Mouse (Mus musculus) liver, adult 2 months (tissue): Measurements from ENCODE around the gene Rtcb. TPM values are rescaled to one million over a fixed set of nuclear protein-coding genes. Genes with fewer than 3 reads are reported as not detected.

Experiments used
- DNase-seq: peaks from one replicate; pipeline ENCODE4 v3.0.0-alpha.2; 2011; ENCODE audit warnings: low read depth, low spot score; ENCODE audit errors: extremely low read depth
- H3K27ac ChIP-seq: fragments of 200-500 bp; replicated peaks from 2 replicates; pipeline ENCODE4 v1.5.1; 2012; ENCODE audit warnings: low read depth, mild to moderate bottlenecking, control low read depth, inconsistent platforms, low read length; ENCODE audit not compliant: insufficient read depth
- H3K27me3 ChIP-seq: fragments of 200-500 bp; 2 replicates; pipeline ENCODE4 v1.6.1; 2012; ENCODE audit warnings: mild to moderate bottlenecking, moderate library complexity, low read length, inconsistent platforms; ENCODE audit not compliant: control insufficient read depth, insufficient read depth
- H3K36me3 ChIP-seq: fragments of 200-500 bp; 2 replicates; pipeline ENCODE4 v1.6.1; 2012; ENCODE audit warnings: low read length, inconsistent platforms; ENCODE audit not compliant: control insufficient read depth, insufficient read depth
- H3K4me1 ChIP-seq: fragments of 200-500 bp; 2 replicates; pipeline ENCODE4 v1.6.1; 2011; ENCODE audit warnings: low read length; ENCODE audit not compliant: control insufficient read depth, insufficient read depth
- H3K4me3 ChIP-seq: fragments of 200-500 bp; 2 replicates; pipeline ENCODE4 v1.5.1; 2011; ENCODE audit warnings: low read depth, mild to moderate bottlenecking, control low read depth, low read length, moderate library complexity; ENCODE audit not compliant: insufficient read depth
- H3K79me2 ChIP-seq: fragments of 200-500 bp; 2 replicates; pipeline ENCODE4 v1.6.1; 2012; ENCODE audit warnings: inconsistent platforms, mild to moderate bottlenecking, low read length, moderate library complexity; ENCODE audit not compliant: control insufficient read depth, insufficient read depth
- H3K9ac ChIP-seq: fragments of 200-500 bp; 2 replicates; pipeline ENCODE4 v1.6.1; 2012; ENCODE audit warnings: low read depth, mild to moderate bottlenecking, control low read depth, inconsistent platforms, low read length
- CTCF ChIP-seq: fragments of 200-500 bp; IDR thresholded peaks from 2 replicates; pipeline ENCODE4 v1.5.1; 2011; ENCODE audit warnings: low read depth, low read length, control low read depth
- POLR2A ChIP-seq: fragments of 200-500 bp; IDR thresholded peaks from 2 replicates; pipeline ENCODE4 v1.6.1; 2011; ENCODE audit warnings: low read length, control low read depth; ENCODE audit not compliant: insufficient read depth; ENCODE audit errors: extremely low read depth
- WGBS: fragments of 180-500 bp; shearing (Covaris S2); methylation state at CpG from one replicate; pipeline ENCODE4 v1.1.7; 2018; 5-methylcytosine and 5-hydroxymethylcytosine counted together
- polyA plus RNA-seq: library from polyadenylated mRNA; depleted of rRNA; stranded (reverse); fragments of >200 nt; gene quantifications from 2 replicates; pipeline ENCODE4 v1.2.3, GENCODE M21; 2012
- total RNA-seq: library from RNA; depleted of rRNA; stranded (reverse); fragments of >200 nt; gene quantifications from 2 replicates; pipeline ENCODE4 v1.2.3, GENCODE M21; 2014

Gene Rtcb
- total and polyA plus RNA-seq, 2 experiments: 31.4 to 71.1 TPM

DNA sequence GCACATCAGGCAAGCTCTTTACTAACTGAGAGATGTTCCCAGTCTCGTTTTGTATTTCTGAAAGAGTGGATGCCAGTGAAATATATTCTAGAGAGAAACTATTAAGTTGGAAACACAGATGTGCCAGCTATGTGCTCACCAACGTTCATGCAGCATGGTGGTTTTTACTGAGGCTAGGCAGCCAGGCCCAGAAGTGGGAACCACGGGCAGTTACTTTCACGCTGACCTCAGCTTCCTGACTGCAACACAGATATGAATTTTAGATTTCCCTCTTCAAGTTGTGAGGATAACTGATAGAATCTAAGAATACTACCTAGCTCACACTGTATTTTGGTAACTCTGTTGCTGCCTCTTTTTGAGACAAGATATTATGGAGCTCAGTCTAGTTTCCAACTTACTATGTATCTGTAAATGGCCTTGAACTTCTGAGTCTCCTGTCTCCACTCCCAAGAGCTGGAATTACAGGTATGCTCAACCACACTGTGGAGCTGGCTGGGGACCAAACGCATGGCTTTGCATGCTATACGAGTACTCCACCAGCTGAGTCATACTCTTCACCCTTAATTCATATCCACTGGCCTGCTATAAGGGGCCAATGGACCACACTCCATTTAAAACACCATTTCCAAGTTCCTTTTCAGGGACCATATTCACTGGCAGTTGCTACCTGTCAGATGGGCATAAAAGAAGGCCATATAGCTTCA lies 31.9 kb upstream of the Rtcb start:
- H3K4me1 ChIP-seq: no peaks in the 10 kb centered on the region
- WGBS: 73% methylated on average over 6 of the region's 6 CpGs
- H3K27ac ChIP-seq: no peak overlapping the region
- H3K9ac ChIP-seq: no peak overlapping the region
- no peak for TF ChIP-seq CTCF
- no peak overlapping the region for H3K4me3 ChIP-seq
- no peaks in the 10 kb centered on the region for H3K79me2 ChIP-seq
- H3K36me3 ChIP-seq: no peaks in the 10 kb centered on the region
- no peaks in the 10 kb centered on the region for H3K27me3 ChIP-seq
- no peak for DNase-seq

DNA sequence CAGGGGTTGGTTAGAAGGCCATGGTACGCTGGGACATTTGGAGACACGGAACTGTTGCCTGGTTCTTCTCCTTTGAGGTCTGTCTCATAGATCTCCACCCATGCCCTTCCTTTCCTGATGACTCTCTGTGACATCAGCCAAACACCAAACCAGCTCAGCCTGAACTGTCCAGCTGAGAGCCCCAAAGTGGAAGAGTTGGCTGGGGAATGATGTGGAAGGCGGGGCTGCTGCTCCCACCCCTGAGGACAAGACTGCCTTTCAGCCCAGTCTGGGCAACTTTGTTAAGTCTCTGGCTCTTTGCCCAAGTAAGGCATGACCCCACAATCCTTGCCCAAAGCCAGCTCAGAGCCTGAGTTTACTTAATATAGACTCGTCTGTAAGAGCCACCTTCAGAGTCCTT lies 15.3 kb upstream of the Rtcb start:
- Histone ChIP-seq H3K79me2 (no peaks in the 10 kb centered on the region), H3K9ac (no peak overlapping the region), H3K27ac (no peak overlapping the region), H3K27me3 (no peaks in the 10 kb centered on the region), H3K36me3 (no peaks in the 10 kb centered on the region), H3K4me1 (no peaks in the 10 kb centered on the region), H3K4me3 (no peak overlapping the region)
- TF ChIP-seq POLR2A: no peak
- TF ChIP-seq CTCF: no peak
- WGBS: 82% methylated on average over 4 of the region's 4 CpGs
- no peak for DNase-seq

DNA sequence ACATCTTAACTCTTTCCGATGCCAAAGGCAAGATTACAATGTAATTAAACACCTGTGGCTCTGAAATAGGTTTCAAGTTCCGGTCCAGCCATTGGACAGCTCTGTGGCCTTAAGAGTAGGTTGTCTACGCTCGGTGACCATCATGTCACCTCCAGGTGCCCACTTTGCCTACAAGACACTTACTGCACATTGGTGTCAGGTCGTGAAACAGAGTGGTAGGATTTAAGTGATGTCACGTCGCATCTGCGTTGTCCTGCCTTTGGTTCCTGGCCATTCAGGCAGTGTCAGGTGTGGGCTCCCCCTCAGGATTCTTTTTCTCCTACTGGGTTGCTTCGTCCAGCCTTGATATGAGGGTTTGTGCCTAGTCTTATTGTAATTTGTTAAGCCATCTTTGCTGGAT lies 14.2 kb upstream of the Rtcb start:
- no peaks in the 10 kb centered on the region for H3K27me3 ChIP-seq
- H3K9ac ChIP-seq: no peak overlapping the region
- 85% methylated on average over 9 of the region's 9 CpGs for WGBS
- H3K27ac ChIP-seq: no peak overlapping the region
- no peaks in the 10 kb centered on the region for H3K79me2 ChIP-seq
- H3K4me1 ChIP-seq: no peaks in the 10 kb centered on the region
- no peak for DNase-seq
- no peak overlapping the region for H3K4me3 ChIP-seq
- H3K36me3 ChIP-seq: no peaks in the 10 kb centered on the region
- TF ChIP-seq CTCF (no peak), POLR2A (no peak)

DNA sequence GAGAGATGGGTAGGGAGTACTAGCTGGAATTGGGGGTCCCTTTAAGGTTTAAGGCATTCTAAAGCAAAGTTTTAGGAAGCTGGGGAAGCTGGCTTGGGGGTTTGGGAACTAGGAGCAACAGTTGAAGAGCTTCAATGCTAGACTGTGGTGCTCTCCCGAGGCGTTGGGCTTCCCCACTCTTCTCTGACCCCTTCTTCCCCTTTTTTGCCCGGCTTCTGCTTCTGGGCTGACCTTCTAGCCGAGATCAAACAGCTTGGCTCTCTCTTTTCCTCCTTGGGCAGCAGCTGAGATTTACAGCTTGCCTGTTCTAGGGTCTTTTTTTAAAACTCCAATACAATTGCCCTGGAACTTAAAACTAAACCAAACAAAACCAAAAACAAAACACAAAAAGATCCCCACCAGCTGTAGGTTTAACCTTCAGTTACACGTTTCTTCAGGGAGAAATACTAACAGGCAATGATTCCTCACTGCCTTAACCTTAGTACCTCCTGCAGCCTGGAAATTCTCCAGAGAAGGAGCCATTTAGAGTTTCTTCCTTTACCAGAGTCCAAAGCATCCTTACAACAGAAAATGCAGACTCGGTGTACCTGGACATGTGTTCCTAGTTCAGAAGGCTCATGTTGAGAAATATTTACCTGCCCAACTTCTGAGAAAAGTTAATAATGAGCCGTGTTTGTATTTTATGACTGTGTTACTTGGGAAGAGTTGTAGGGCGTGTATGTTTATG lies 12.4 kb upstream of the Rtcb start:
- Histone ChIP-seq H3K79me2 (no peaks in the 10 kb centered on the region), H3K4me1 (no peaks in the 10 kb centered on the region), H3K36me3 (no peaks in the 10 kb centered on the region), H3K27ac (no peak overlapping the region), H3K27me3 (no peaks in the 10 kb centered on the region), H3K9ac (no peak overlapping the region), H3K4me3 (no peak overlapping the region)
- TF ChIP-seq POLR2A: no peak
- TF ChIP-seq CTCF: no peak
- DNase-seq: no peak
- 34% methylated on average over 8 of the region's 8 CpGs for WGBS

DNA sequence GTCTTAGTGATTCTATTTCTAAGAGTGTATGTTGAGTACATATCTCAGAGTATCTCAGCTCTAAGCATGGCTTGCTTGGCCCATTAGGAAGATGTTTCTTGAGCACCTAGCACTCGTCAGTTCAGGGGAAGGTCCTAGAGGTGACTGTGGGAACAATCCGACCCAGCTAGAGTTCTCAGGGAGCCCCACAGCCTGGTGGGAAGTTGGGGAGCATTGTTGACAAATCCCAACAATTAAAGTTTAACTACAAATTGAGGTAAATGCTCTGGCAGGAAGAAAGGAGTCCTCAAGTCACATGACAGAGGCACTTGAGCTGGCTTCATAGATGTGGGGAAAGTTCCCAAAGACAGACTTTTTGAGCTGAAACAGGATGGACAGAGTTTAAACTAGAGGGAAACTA lies 11.1 kb upstream of the Rtcb start:
- 26% methylated on average over 2 of the region's 2 CpGs for WGBS
- Histone ChIP-seq H3K79me2 (no peaks in the 10 kb centered on the region), H3K9ac (no peak overlapping the region), H3K27me3 (no peaks in the 10 kb centered on the region), H3K27ac (no peak overlapping the region), H3K4me1 (no peaks in the 10 kb centered on the region), H3K36me3 (no peaks in the 10 kb centered on the region), H3K4me3 (no peak overlapping the region)
- TF ChIP-seq CTCF: no peak
- TF ChIP-seq POLR2A: no peak
- no peak for DNase-seq

DNA sequence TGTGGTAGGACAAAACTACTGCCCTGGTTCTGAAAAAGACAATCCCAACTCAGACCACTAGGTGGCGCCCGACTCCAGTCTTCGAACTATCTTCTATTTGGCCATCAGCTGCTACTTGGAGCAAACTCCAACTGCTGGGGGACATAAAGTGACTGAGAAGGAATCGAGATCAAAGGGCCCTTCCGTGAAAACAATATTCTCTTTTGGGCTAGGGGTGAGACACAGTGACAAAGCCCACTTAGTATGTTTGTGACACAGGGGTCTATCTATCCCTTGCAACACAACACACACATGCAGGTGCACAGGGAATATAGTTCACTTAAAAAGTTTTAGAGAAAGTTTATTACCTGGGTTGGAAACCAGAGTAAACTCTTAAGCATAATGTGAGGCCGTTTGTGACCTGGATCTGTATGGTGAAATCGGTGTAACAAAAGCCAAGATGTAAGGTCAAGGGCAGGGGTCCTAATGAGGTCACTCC lies 10.6 kb upstream of the Rtcb start:
- 11% methylated on average over 7 of the region's 7 CpGs for WGBS
- TF ChIP-seq POLR2A (no peak), CTCF (peak; percentile 64; the same call in 1 of the 2 replicates)
- Histone ChIP-seq H3K36me3 (no peaks in the 10 kb centered on the region), H3K79me2 (no peaks in the 10 kb centered on the region), H3K4me1 (no peaks in the 10 kb centered on the region), H3K9ac (no peak overlapping the region), H3K4me3 (no peak overlapping the region), H3K27me3 (no peaks in the 10 kb centered on the region), H3K27ac (no peak overlapping the region)
- peak; percentile 33 for DNase-seq
